Mouse (Mus musculus) mesoderm, embryonic 11.5 days (tissue): ENCODE measurements around the gene Adssl1.

Experiments used
- DNase-seq: peaks from one replicate; pipeline ENCODE4 v3.0.0-alpha.2; 2012; ENCODE audit warnings: low read depth, low spot score

Adssl1 gene

DNA sequence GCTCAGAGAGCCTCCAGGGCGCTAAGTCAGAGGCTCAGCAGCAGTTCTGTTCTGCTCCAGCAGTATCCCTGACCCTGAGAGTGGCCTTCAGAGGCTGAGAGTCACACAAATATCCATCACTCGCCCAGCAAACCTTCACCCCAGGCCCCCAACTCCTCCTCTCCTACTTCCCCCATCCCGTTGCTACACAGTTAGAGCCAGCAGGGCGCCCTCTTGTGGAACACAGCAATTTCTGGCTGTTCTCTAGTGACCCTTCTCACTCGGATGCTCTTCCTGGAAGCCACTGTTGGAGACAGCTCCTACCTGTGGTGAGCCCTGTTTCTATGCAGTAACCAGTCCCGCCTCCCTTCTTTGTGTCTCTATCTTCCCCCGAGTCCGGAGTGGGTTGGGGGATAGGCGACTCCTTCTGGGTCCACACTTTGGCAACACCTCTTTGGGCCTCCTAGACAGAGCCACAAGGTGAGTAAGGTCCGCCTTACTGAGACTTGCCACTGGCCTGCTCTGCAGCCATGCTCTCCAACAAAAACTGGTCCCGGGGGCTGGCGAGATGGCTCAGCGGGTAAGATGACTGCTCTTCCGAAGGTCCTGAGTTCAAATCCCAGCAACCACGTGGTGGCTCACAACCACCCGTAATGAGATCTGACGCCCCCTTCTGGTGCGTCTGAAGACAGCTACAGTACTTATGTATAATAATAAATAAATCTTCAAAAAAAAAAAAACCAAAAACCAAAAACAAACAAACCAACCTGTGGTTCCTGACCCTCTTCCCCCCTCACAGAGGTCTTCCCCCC is 55.6 kb downstream of the Adssl1 start:
- peak; percentile 91 for DNase-seq

DNA sequence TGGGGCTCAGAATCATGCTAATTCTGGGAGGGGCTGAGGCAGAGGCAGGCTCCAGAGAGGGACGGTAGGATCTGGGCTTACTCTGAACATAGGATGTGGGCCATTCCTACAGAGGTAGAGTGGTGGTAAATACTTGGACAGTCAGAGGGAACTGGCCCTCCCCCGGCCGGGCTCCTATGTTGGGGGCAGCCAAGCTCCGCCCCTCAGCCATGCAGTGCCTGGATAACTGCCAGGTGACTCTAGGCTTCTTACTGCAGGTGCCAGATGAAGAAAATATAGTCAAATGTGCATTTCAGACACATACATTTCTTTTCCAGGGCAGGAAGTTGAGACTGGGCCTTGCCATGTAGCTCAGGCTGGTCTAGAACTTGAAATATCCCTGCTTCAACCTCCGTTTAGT is 57.2 kb downstream of the Adssl1 start:
- DNase-seq = no peak

DNA sequence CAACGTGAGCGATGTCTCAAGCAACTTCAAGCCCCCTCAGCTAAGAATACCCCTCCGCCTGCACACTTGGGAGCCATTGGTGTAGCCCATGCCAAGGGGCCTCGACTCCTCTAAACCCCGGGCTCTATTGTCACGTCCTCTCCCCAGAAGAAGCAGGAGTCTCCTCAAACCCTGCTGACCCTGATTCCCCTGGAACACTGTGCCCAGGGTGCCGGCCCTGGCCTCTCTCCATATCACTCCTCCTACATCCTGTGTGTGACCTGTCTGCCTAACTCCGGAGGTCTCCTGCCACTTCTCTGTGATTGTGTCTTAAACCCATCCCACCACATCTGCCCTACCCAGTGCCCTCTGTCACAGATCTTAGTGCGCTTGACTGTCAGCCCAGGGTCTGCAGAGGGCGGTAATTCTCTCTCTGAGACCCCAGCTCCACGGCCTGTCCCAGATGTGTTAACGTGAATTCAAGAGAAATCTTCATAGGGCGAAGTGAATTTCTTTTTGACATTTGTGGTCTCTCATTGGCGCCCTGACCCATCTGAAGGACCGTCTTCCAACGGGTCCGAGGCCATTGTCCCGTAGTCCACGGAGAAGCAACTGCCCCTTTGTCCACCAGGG is 58.2 kb downstream of the Adssl1 start:
- no peak for DNase-seq

DNA sequence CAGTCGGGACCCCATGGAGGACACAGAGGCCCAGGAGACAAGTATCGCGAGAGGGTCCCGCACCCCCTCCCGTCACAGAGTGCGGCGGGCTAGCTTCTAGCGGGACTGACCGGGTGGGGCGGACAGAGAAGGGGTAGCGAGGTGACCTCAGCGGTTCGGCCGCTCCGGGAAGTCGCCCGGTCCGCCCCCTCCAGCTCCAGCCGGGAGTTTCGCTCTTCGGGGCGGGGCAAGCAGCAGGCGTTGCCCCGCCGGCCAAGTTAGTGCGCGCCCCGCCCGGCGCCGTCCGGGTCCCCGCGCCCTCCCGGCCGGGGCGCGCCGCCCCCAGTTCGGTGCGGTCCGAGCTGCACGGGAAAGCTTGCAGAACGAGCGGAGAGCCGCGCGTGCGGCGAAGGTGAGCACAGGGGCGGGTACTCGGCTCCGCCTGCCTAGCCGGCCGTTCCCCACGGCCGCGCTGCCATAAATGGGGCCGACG is 58.7 kb downstream of the Adssl1 start, which contains the start of gene Zbtb42:
Gene Zbtb42, plus strand, starts transcription at position 274 of the 472 bp plus-strand sequence.
- DNase-seq = peak; percentile 88

DNA sequence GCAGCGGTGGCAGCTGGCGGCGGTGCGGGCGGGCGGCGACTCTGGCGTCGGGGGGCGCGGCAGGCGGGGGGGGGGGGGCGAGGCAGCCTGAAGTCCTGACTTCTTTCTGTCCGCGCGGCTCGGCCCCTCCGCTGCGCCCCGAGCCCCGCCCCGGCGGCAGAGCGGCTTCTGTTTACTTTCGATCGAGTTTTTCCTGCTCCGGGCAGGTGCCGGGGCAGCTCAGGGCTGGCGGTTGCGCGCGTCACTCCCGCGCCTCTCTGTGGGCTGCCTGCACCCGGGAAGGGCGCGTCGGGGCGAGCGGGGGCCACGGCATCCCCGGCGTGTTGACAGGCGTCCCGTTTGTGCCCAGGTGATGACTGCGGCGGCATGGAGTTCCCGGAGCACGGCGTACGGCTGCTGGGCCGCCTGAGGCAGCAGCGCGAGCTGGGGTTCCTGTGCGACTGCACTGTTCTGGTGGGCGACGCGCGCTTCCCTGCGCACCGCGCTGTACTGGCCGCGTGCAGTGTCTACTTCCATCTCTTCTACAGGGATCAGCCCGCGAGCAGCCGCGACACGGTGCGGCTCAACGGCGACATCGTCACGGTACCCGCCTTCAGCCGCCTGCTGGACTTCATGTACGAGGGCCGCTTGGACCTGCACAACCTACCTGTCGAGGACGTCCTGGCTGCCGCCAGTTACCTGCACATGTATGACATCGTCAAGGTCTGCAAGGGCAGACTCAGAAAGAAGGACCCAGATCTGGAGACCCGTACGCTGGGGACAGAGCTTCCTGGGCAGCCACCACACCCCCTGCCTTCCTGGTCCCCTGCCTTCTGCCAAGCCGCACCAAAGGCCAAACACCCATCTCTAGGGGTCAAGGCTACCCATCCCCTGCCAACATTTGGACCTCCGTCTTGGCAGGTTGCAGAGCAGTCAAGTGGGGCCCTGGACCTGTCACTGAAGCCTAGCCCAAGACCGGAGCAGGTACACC is 59.5 kb downstream of the Adssl1 start:
- no peak for DNase-seq

DNA sequence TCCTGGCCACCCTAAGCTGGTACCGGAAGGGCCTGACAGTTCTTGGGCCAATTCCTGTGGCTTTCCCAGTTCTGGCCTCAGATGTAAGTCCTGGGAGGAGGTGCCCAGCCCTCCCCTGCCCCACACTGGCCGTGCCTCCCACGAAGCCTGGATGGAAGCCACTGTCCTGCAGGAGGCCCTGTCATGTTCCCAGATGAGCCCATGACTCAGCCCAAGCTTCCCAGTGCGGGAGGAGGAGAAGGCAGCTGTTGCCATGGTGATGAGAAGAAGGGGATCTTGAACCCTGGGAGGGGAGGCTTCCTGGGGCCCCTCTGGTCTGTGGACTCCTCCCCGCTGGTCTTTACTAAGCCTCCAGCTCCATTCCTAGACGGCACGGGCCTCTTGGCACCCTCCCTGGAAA is 63.5 kb downstream of the Adssl1 start:
- DNase-seq = no peak

DNA sequence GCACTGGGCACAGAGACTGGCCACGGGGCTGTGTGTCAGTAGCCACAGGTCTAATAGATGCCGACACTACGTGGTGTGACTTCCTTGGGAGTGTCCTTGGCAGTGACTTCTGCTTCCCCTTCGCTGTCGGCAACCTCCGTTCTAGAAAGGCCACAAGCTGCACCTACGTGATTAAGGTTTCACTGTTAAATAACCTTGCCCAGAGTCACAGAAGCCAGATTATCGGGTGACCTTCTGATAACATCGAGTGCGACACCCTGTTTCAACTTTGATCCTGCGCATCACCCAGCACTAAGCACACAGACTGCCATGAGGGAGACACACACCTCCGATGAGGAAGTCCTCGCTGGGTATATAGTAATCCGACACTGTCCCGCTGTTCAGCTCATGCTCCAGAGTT is 68.6 kb downstream of the Adssl1 start:
- no peak for DNase-seq
